Mouse (Mus musculus): ENCODE data around the gene Ceacam2.
"Not testable (repeated sequence)": the region's sequence is repeated elsewhere in the genome, so short reads cannot be mapped to it uniquely, and the experiment has no call there.

The Ceacam2 gene

DNA sequence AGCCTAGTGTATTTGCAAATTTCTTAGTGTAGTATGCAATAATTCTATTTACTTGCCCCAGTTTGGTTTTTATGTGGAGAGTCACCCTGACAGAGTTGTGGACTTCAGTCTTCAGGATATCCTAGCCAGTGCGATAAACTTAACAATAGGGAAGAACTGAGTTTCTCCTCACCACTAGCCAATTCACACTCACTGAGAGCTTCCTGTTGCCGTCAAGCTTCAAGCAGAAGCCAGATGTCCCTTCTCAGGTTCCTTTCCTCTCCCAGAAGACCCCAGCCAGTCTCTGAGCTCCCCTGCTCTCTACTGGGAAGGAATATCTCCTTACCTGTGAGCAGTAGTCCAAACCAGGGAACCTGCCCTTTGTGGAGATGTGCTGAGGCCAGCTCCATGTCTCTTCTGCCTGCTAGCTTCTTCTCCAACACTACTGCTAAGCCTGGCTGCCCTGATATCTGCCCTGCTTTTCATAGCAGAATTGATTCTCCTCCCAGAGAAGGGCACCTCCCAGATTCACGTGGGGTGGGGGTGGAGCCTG is at the start of gene Ceacam2:
TSS of gene Ceacam2 (minus strand) at position 482 of the 532 bp plus-strand sequence.
- not testable (repeated sequence) for DNase-seq

DNA sequence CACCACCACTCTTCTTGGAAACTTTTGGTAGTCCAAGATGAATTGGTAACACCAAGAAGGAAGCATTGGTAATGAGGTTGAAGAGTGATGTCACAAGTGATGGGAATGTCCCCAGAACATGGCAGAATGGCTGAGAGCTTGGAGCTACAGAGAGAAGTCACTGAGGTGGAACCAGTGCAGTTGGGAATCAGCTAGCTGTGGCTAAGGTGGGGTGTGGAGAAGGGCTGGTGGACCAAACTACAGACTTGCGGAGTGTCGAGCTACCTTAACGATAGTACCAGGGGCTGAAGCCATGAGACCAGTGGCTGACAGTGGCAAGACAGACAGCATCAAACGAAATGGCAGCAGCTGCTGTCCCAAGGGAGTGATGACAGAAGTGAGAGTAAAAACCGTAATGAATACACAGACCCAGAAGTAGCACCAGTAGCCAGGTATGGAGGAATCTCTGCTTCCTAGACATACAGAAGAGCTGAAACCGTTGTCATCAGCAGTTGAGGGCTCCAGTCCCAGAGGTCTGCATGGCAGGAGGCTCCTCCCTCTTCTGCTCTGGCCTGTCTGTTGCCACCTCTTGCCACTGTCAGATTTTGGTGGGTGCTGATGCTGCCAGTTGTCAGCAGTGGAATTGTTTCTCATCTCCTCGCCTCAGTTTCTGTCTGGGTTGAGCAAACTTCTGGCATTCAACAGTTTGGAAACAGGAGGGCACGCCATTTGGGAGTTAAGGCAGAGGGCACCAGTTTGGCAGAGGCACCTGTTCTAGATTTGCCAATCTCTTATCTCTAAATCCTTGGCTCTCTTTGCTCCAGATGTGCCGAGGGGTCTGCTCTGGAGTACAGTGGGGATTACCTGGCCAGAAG is 45.9 kb upstream of the Ceacam2 start:
- DNase-seq = no peak

DNA sequence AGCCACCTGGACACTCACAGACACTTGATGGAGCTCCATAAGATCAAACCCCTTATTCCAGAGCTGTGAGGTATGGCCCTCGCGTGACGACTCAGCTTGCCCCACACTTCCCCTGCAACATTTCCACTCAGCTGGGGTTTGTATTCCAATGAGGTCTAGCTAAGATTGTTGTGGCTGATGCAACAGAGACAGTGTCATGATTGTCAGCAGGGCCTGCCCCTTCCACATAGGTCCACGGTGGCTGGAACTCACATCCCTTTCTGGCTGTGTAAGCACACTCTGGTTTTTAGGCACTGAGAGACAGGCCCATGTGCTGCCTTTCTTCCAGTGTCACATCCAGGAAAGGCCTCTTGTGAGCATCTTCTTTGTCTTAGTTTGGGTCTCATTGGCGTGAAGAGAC is 45.0 kb upstream of the Ceacam2 start:
- no peak for DNase-seq

DNA sequence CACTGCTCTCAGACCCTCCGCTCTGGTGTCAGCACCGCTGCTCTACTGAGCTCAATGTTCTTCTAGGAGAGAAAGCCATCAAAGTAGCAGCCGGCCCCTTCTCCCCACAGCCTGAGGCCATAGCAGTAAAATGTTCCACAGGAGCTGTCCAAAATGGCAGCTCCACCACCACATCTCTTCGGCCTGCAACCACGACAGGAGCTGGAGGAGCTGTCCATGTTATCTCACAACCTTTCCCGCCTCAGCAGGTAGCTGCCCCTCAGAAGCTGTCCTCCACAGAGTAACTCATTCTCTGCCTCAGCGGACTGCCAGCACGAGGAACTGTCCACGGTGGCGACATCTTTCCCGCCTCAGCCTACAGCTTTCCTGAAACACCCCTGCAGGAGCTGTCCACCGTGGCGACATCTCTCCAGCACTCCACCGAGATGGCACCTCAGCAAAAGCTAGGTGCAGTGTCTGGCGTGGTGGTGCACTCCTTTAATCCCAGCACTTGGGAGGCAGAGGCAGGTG is 42.7 kb upstream of the Ceacam2 start:
- no peak for DNase-seq

DNA sequence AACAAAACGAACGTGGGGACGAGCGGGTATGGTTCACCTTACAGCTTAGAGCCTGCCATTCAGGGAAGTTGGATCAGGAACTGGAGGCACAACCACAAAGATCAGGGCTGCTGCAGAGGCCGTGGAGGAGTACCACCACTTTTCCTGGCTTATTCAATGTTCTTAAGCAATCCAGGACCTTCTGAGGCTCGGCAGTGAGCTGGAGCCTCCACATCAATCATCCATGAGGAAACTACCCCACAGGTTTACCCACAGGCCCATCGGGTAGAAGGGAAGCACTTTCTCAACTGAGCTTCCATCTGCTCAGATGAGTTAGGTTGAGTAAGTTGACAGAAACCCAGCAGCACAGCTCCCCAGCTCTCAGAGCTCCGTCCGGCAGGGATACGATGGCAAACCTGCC is 39.8 kb upstream of the Ceacam2 start:
- DNase-seq = no peak

DNA sequence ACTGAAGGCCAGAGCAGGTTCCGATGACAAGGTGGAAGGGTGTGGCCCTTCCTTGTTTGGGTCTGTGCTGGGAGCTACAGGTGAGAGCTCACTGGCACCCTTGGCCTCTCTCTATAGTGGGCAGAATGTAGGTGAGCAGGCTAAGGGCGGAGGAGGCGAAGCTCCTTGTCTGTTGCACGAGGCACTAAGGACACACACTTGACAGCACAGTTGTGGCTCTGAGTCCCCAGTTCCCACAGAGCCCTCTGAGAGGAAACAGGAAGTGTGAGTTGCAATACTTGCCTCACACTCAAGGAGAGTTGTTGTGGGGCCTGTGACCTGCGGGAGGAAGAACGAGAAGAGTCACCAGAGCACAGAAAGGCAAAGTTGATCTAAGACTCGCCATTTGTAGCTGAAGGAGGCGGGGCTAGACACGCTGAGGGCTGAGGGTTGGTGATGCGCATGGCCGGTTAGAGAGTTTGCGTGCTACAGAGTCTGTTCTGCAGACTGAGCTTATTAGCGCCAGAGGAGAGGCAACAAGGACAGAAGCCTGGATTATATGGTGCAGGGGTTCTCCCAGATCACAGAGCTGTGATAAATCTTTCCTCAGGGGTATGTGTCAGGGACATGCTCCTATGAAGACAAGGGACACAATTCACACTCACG is 37.3 kb upstream of the Ceacam2 start:
- not testable (repeated sequence) for DNase-seq

DNA sequence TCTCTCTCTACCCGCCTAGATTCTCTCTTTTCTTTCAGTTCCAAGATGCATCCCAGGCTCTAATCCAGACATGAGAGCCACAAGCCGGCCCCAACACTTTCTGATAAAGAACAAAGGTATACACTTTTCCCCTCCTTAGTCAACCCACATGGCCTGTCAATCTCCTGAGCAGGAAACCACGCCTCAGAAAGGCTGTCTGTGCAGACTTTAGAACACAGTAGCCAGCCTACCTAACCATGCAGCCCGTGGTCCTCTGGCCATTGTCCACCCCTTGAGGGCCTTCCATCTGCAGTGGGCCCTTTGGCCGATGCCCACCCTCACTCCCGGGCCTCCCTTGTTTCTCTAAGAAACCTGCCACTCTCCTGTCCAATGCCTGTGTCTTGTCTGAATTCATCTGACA is 36.7 kb upstream of the Ceacam2 start:
- not testable (repeated sequence) for DNase-seq

DNA sequence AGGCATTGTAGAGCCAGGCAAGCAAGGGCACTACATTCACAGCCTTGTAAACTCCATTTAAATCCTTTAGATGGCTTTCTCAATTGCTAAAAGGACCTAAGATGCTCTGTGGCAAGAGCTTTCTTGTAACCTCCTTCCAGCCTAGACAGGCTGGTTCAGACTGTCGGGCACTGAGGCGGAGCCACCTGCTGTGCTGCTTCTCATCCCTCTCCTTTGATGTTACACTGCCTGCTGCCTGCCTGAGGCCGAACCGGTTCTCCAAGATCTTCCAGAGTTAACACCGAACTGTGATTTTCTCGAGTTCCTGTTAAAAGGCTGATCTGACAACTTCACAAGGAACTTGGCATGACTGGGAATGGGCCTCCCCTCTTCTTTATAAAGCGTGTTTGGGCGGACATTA is 36.2 kb upstream of the Ceacam2 start:
- no peak for DNase-seq

DNA sequence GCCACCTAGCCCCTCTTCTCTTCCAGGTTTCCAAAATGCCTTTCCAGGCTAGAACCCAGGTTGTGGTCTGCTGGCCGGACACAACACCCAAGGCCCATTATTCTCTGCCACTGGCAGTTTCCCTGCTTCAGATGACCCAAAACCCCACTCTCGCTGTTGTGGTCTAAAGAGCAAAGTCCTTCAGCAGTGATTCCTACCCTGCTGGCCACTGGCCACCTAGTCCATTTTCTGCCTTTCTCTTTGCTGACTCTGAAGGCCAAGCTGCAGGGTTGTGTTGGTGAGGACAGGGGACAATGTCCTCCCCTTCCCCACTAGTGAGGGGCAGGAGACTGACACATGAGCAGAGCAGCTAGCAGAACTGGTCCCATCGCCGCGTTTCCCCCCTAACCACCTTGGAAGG is 35.4 kb upstream of the Ceacam2 start:
- no peak for DNase-seq

DNA sequence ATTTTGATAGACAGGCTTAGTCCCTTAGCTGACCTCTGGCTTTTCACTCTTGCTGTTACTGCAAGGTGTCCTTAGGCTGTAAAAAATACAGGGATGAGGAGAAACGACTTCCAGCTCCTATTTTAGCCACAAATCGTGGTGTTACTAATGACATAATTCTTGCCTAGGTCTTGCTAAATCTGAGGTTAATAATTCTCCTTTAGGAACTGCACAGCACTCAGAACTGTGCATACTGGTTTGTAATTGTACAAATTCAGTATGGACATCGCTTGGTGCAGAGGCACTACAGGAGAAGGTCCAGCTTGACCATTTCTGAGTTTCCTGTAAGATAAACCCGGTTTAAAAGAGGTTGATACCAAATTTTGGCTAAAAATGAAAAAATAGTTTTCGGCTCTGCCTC is 34.1 kb upstream of the Ceacam2 start:
- DNase-seq = not testable (repeated sequence)

DNA sequence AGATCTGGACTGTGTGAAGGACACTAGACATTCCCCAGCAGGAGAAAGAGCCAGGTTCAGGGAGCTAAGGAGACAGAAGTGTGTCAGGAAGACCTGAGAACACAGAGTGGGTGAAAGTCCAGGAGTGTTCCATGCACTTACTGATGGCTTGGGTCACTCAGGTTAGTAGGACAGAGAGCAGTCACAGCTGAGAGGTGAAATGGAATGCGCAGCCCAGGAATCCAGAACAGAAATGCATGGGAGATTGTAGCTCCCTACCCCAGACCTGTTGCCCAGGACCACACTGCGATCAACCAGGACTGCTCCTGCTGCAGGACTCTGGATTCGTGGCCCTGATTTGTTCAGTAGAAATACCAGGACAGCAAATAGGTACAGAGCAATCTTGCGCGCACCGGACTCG is 29.1 kb upstream of the Ceacam2 start:
- DNase-seq = no peak

DNA sequence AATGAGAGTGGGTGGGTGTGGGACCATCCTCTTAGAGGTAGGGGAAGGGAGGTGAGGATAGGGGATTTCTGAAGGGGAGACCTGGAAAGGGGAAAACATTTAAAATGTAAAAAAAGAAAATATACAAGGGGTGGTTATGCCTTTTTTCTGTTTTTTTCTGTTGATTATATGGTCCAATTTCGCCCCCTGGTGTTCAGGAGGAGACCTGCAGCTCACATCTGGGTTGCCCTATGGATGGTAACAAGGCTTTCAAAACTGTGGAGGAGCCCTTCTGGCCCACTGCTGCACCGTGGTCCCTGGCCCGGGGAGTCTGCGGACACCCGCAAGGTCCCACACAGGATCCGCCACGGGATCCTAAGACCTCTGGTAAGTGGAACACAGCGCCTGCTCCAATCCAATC is 1.8 kb upstream of the Ceacam2 start:
- peak; percentile 10 to 15 for DNase-seq

DNA sequence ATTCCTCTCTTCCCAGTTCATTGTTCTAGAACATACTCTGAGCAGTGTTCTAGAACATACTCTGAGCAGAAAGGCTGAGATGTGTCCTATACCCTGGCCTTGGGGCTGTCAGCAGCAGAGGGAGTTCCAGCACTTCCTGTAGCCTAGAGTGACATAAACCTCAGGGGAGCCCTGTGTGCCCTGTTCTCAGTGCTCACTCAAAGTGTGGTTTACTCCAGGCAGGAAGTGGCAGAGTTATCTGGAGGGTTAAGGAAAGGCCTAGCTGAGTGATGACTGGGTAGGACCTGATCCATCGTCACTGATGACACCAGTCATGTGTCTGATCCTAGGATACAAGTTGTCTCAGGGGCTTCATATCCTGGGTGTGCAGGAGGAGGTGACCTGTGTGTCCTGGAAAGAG is 297 bp upstream of the Ceacam2 start:
- DNase-seq = not testable (repeated sequence)

DNA sequence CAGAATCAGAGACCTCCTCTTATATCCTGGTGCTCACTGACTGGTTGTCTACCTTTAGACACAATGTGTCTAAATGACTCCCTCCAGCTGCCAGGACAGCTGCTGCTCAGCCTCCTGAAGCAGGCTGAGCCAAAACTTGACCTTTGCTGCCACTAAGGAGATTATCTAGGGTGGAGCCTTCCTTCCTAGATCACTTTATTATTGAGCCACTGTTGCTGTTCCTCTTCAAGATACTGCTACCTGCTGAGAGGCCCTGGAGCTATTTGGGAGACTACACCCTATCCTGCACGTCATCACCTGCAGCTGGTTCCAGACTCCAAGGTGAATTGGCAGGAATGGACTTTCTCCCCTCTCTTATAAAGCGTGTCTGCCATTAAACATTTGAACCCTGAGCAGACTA is 8.8 kb downstream of the Ceacam2 start:
- no peak for DNase-seq

DNA sequence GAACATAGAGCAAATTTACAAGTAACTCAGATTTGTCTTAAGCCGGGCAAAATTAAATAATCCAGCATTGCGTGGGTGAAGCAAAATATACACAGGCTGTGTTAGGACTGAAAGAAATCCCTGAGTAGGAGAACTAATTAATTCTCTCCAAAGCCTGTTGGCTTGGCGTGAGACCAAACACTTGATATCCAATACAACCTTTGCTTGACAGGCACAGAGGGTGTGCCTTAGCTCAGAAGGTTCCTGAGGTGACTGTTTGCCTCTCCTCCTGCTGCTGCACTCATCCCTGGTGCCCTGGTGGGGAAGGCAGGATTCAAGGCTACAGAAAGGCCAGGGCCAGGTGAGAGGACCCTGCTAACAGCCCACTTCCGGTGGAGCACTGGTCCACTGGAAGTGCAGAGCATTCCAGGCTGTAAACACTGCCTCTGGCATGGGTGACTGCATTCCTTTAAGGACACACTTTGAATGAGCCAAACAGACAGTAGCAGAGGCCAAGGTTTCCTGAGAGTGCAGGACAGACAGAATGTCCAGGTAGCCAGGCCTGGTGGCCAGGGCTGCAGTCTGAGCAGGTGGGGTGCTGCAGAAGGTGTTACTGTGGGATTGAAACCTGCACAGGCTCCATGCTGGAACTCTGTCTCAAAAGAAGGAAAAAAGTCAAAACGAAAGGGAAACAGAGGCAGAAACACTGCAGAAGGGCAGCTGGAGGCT is 23.4 kb downstream of the Ceacam2 start:
- not testable (repeated sequence) for DNase-seq

DNA sequence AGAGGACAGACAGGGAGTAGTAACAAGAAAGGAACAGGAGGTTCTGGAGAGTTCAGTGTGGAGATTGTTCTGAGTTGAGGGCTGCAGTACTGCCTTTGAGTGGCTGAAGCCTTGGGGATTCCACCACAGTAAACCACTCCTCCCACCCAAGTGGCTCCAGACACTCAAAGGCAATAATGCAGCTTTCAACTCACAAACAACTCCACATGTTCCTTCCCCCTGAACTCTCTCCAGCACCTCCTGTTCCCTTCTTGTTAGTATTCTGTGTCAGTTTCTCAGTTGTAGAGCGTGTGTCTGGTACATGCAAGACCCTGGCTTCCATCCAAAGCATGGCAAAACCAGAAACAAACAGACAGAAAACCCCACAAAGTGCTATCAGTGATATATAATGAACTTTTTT is 24.0 kb downstream of the Ceacam2 start:
- not testable (repeated sequence) for DNase-seq

DNA sequence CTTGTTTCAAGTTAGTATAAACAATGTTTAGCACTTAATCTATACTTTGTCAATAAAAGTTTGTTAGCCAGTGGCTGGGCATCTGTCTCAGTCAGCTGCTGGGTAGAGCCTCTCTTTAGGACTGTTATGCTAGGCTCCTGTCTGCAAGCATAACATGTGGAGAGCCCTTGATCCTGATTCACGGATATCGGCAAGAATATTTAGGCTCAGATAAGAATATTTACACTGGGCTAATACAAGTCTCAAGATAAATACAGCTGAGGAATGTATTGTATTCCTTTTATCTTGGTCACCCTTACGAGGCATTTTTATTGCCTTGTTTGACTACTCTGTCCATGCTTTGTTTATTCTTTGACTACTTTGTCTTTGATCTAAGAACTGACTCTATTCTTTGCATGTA is 29.7 kb downstream of the Ceacam2 start:
- no peak for DNase-seq

DNA sequence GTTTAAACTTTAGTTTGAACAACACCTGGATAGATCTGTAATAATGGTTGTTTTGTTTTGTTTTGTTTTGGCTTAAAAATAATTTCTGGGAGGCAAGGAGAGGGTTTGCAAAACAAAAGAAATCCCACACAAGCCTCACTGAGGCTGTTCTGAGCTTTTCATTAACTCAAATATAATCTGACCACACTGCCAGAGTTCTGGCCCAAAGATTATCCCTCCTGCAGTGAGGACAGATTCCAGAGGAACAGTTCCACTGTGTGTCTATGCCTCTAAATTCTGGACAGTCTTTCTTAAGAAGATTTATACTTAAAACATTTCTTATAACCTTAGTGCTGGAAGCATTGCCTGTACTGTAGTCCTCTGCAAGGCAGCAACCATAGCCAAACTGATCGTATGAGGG is 45.0 kb downstream of the Ceacam2 start:
- DNase-seq = no peak

DNA sequence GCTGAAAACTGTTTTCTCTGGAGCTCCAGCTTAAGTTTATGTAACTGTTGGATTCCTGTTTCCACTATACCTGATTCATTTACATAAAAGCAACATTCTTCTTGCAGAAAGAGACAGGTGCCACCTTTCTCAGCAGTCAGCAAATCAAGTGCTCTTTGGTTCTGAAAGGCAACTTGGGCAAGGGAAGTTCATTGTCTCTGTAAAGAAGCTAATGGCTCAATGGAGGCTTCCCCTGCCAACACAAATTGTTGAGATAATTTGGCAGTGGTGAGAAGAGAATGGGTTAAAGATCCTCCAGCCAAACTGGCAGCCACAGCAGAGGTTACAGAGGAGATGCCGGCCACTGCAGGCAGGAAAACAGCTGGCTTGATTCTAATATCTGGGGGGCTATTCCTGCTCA is 49.0 kb downstream of the Ceacam2 start:
- not testable (repeated sequence) for DNase-seq

DNA sequence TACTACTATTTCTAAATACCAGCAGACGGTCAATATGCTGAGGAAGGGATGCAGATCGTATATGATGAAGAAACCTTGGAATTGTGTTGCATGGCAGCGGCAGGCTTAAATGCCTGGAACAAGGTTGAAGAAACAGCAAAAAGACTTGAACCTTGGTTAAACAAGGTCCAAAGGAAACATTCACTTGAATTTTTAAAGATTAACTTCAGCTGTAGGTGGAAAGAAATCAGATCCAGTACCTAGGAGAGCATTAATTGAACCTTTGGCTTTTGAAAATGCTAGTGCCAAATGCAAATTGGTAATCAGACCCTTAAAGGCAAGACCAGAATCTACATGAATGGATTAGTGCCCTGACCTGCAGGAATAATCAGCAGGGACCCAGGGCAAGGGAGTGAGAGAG is 50.3 kb downstream of the Ceacam2 start:
- not testable (repeated sequence) for DNase-seq

DNA sequence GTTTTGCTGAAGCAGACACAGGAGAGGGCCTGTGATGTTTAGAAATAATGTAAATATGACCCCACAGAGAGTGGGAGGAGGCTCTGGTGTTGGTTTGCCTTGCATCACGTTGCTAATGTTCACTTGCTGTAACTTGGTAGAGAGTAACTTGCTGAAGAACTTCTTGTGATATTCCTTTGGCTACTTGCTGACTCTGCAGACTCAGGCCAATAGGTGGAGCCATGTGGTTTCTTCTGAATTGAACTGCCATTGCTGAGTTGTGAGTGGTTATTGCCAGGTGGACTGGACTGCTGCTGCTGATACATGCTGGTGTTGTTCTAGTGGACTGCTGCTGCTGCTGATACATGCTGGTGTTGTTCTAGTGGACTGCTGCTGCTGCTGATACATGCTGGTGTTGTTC is 53.5 kb downstream of the Ceacam2 start:
- DNase-seq = peak; percentile 13 to 44

DNA sequence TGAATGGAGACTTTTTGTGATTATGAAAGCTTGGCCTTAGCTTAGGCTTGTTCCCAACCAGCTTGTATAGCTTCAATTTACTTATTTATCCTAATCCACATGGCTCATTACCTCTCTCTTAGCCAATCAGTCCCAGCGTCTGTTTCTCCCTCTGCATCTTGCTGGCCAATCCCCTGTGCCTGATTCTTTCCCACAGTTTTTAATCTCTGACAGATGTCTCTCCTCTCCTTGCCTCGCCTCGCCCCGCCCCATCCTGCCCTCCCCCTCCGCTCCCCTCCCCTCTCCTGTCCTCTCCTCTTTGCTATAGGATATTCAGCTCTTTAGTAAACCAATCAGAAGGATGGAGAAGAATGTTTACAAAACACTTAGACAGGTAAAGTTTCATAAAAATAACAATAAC is 54.6 kb downstream of the Ceacam2 start:
- no peak for DNase-seq

DNA sequence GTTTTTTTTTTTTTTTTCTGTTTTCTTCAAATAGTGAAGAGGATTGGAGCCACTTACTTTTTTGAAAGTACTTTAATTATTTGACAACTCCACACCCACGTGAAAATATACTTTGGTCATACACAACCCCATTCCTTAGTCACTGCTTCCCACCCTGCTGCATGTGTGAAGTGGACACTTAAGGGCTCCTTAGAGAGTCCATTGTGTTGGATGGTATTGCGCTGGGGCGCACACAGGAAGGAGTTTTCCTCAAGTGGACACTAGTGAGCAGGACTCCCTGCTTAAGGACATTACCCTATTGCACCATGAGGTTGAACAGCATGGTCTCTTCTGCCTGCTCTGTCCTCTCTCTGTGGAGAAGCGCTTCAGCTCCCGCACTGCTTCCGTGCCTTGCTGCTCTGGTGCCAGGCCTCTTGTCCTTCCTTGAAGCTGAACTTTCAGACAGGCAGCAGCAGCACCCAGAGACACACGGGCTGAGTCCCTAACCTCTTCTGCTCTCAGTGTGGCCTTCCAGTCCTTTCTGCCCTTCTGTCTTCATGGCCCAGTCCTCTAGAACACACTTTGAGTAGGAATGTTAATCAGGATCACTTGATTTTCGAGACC is 56.4 kb downstream of the Ceacam2 start:
- no peak for DNase-seq
